Mouse (Mus musculus): ENCODE measurements around the gene Pdpn.

- TF ChIP-seq POLR2A (IDR thresholded peaks at IDR 0.05; ENCODE audit: extremely low read depth, insufficient read depth, low read length) (no peak), CTCF (IDR thresholded peaks at IDR 0.05; ENCODE audit: low read depth, low read length) (peak; percentile 49)
Measured at GRCm38 (mm10) chr4:143258517-143258916, 40.8 kb downstream of the Pdpn start.

Data from liver, adult 2 months (tissue).